Mouse (Mus musculus) neural tube, embryonic 11.5 days (tissue): ENCODE results near the gene Tff2. TPM values are rescaled to one million over a fixed set of nuclear protein-coding genes. Genes with fewer than 3 reads are reported as not detected.

Experiments used
- ATAC-seq: fragments of 200-750 bp; cut with Nextera tagmentation; 2 replicates; pipeline ENCODE4 v1.8.0; 2017; ENCODE audit warnings: moderate number of reproducible peaks, mild to moderate bottlenecking, moderate TSS enrichment, moderate library complexity; ENCODE audit not compliant: insufficient read depth, low FRiP score, low TSS enrichment
- DNase-seq: peaks from one replicate; pipeline ENCODE4 v3.0.0-alpha.2; 2015; ENCODE audit warnings: low spot score
- H3K27ac ChIP-seq: fragments of 300-500 bp; sonication (generic); 2 replicates; pipeline ENCODE4 v1.5.1; 2014; ENCODE audit warnings: low read depth, mild to moderate bottlenecking, low read length
- H3K27me3 ChIP-seq: fragments of 300-500 bp; sonication (generic); 2 replicates; pipeline ENCODE4 v1.6.1; 2014; ENCODE audit warnings: mild to moderate bottlenecking, low read length, mixed read lengths; ENCODE audit not compliant: control insufficient read depth, insufficient read depth
- H3K36me3 ChIP-seq: fragments of 300-500 bp; sonication (generic); 2 replicates; pipeline ENCODE4 v1.6.1; 2014; ENCODE audit warnings: mild to moderate bottlenecking, low read length, moderate library complexity, mixed read lengths; ENCODE audit not compliant: control insufficient read depth, insufficient read depth
- H3K4me1 ChIP-seq: fragments of 300-500 bp; sonication (generic); 2 replicates; pipeline ENCODE4 v1.6.1; 2014; ENCODE audit warnings: low read length, mixed read lengths; ENCODE audit not compliant: control insufficient read depth, insufficient read depth
- H3K4me2 ChIP-seq: fragments of 300-500 bp; sonication (generic); 2 replicates; pipeline ENCODE4 v1.6.1; 2014; ENCODE audit warnings: low read depth, mild to moderate bottlenecking, moderate library complexity
- H3K4me3 ChIP-seq: fragments of 300-500 bp; sonication (generic); 2 replicates; pipeline ENCODE4 v1.5.1; 2014; ENCODE audit warnings: low read depth, low read length
- H3K9ac ChIP-seq: fragments of 300-500 bp; sonication (generic); 2 replicates; pipeline ENCODE4 v1.6.1; 2014; ENCODE audit warnings: mild to moderate bottlenecking, low read length
- H3K9me3 ChIP-seq: fragments of 300-500 bp; sonication (generic); 2 replicates; pipeline ENCODE4 v1.6.1; 2016; ENCODE audit warnings: low read length; ENCODE audit not compliant: control insufficient read depth
- WGBS: fragments of 180-500 bp; shearing (Covaris S2); extraction: QIAGEN DNeasy Blood & Tissue Kit; methylation state at CpG from one replicate; pipeline ENCODE4 v1.1.7; 2014; 5-methylcytosine and 5-hydroxymethylcytosine counted together
- polyA plus RNA-seq: library from polyadenylated mRNA; unstranded; fragments of >200 nt; fragmentation: Nextera tagmentation; extraction: Ambion mirVana; gene quantifications from 2 replicates; pipeline ENCODE4 v1.2.1, GENCODE M21; 2014

Tff2 gene
- polyA plus RNA-seq, 1 experiment from 2014 or later, result not detected

- DNase-seq, result no peak
These were observed 32.2 kb upstream of the Tff2 start for GRCm38 (mm10) chr17:31176321-31176720.

GRCm38 (mm10) chr17:31169796-31170195, 25.7 kb upstream of the Tff2 start:
- Histone ChIP-seq H3K27ac (no peak overlapping the region), H3K4me2 (no peak overlapping the region), H3K9me3 (no peaks in the 10 kb centered on the region), H3K4me3 (no peak overlapping the region), H3K27me3 (no peaks in the 10 kb centered on the region), H3K4me1 (no peaks in the 10 kb centered on the region), H3K36me3 (no peaks in the 10 kb centered on the region), H3K9ac (no peak overlapping the region)
- ATAC-seq, result no peak
- WGBS, result 89% methylated on average over 5 of the region's 5 CpGs
- DNase-seq, result no peak

More at GRCm38 (mm10) chr17:31176321-31176720, 32.2 kb upstream of the Tff2 start:
- Histone ChIP-seq H3K9ac (no peak overlapping the region), H3K27me3 (no peaks in the 10 kb centered on the region), H3K4me3 (no peak overlapping the region), H3K36me3 (no peaks in the 10 kb centered on the region), H3K27ac (no peak overlapping the region), H3K4me1 (no peaks in the 10 kb centered on the region), H3K4me2 (no peak overlapping the region), H3K9me3 (no peaks in the 10 kb centered on the region)
- ATAC-seq, result no peak
- 93% methylated on average over 4 of the region's 4 CpGs for WGBS

- Histone ChIP-seq H3K27ac (no peak within 1 kb of the TSS), H3K36me3 (no peaks in the 10 kb centered on the region), H3K4me3 (no peak within 1 kb of the TSS), H3K27me3 (no peaks in the 10 kb centered on the region), H3K4me1 (no peaks in the 10 kb centered on the region), H3K9ac (no peak within 1 kb of the TSS), H3K4me2 (no peak within 1 kb of the TSS), H3K9me3 (no peaks in the 10 kb centered on the region)
- DNase-seq (no peak), ATAC-seq (no peak)
- 88% methylated on average over 6 of the region's 6 CpGs for WGBS
These were observed 21.0 kb upstream of the Tff2 start, which contains the start of gene Tff1 for GRCm38 (mm10) chr17:31165127-31165526. Gene Tff1 (minus strand): TSS chr17:31165277.

GRCm38 (mm10) chr17:31163821-31164220, 19.7 kb upstream of the Tff2 start:
- ATAC-seq, result no peak
- no peaks in the 10 kb centered on the region for H3K27me3 ChIP-seq
- DNase-seq, result no peak
- no peak overlapping the region for H3K9ac ChIP-seq
- no peaks in the 10 kb centered on the region for H3K9me3 ChIP-seq
- no peak overlapping the region for H3K27ac ChIP-seq
- no peaks in the 10 kb centered on the region for H3K36me3 ChIP-seq
- no peak overlapping the region for H3K4me3 ChIP-seq
- H3K4me1 ChIP-seq, result no peaks in the 10 kb centered on the region
- WGBS, result 92% methylated on average over 2 of the region's 2 CpGs
- H3K4me2 ChIP-seq, result no peak overlapping the region

GRCm38 (mm10) chr17:31162607-31163006, 18.5 kb upstream of the Tff2 start:
- Histone ChIP-seq H3K27ac (no peak overlapping the region), H3K4me1 (no peaks in the 10 kb centered on the region), H3K4me2 (no peak overlapping the region), H3K36me3 (no peaks in the 10 kb centered on the region), H3K9ac (no peak overlapping the region), H3K27me3 (no peaks in the 10 kb centered on the region), H3K4me3 (no peak overlapping the region), H3K9me3 (no peaks in the 10 kb centered on the region)
- WGBS, result 91% methylated on average over 12 of the region's 12 CpGs
- DNase-seq, result no peak
- ATAC-seq, result no peak

- ATAC-seq (no peak), DNase-seq (no peak)
- H3K4me2 ChIP-seq, result no peak overlapping the region
- H3K4me1 ChIP-seq, result no peaks in the 10 kb centered on the region
- H3K36me3 ChIP-seq, result no peaks in the 10 kb centered on the region
- no peaks in the 10 kb centered on the region for H3K27me3 ChIP-seq
- 81% methylated on average over 4 of the region's 4 CpGs for WGBS
- no peak overlapping the region for H3K27ac ChIP-seq
- no peak overlapping the region for H3K9ac ChIP-seq
- H3K4me3 ChIP-seq, result no peak overlapping the region
- no peaks in the 10 kb centered on the region for H3K9me3 ChIP-seq
These were observed 16.2 kb upstream of the Tff2 start for GRCm38 (mm10) chr17:31160291-31160690.

- H3K36me3 ChIP-seq, result no peaks in the 10 kb centered on the region
- WGBS, result 83% methylated on average over 6 of the region's 6 CpGs
- H3K27ac ChIP-seq, result no peak overlapping the region
- H3K4me1 ChIP-seq, result no peaks in the 10 kb centered on the region
- no peak overlapping the region for H3K4me2 ChIP-seq
- no peak for ATAC-seq
- no peak overlapping the region for H3K9ac ChIP-seq
- H3K9me3 ChIP-seq, result no peaks in the 10 kb centered on the region
- no peak overlapping the region for H3K4me3 ChIP-seq
- DNase-seq, result no peak
- no peaks in the 10 kb centered on the region for H3K27me3 ChIP-seq
These were observed 13.8 kb upstream of the Tff2 start for GRCm38 (mm10) chr17:31157921-31158320.

GRCm38 (mm10) chr17:31153785-31154184, 9.7 kb upstream of the Tff2 start:
- H3K4me3 ChIP-seq, result no peak overlapping the region
- 67% methylated on average over 8 of the region's 8 CpGs for WGBS
- H3K4me2 ChIP-seq, result no peak overlapping the region
- DNase-seq (no peak), ATAC-seq (no peak)
- H3K9ac ChIP-seq, result no peak overlapping the region
- H3K27ac ChIP-seq, result no peak overlapping the region
- no peaks in the 10 kb centered on the region for H3K4me1 ChIP-seq
- no peaks in the 10 kb centered on the region for H3K27me3 ChIP-seq
- no peaks in the 10 kb centered on the region for H3K36me3 ChIP-seq
- H3K9me3 ChIP-seq, result no peaks in the 10 kb centered on the region

- H3K4me1 ChIP-seq, result no peaks in the 10 kb centered on the region
- H3K9ac ChIP-seq, result no peak overlapping the region
- H3K4me3 ChIP-seq, result no peak overlapping the region
- DNase-seq (no peak), ATAC-seq (no peak)
- H3K36me3 ChIP-seq, result no peaks in the 10 kb centered on the region
- H3K27ac ChIP-seq, result no peak overlapping the region
- H3K9me3 ChIP-seq, result no peaks in the 10 kb centered on the region
- H3K4me2 ChIP-seq, result no peak overlapping the region
- no peaks in the 10 kb centered on the region for H3K27me3 ChIP-seq
- 86% methylated on average over 9 of the region's 9 CpGs for WGBS
These were observed 9.0 kb upstream of the Tff2 start for GRCm38 (mm10) chr17:31152966-31153499.
